Mouse (Mus musculus) embryonic facial prominence, embryonic 15.5 days (tissue): ENCODE measurements around the gene Phf13. TPM values are rescaled to one million over a fixed set of nuclear protein-coding genes. Genes with fewer than 3 reads are reported as not detected.

Experiments used
- ATAC-seq: fragments of 200-750 bp; cut with Nextera tagmentation; 2 replicates; pipeline ENCODE4 v1.8.0; 2017; ENCODE audit warnings: low read depth, moderate TSS enrichment; ENCODE audit not compliant: insufficient number of reproducible peaks, low FRiP score, low TSS enrichment
- H3K27ac ChIP-seq: fragments of 300-500 bp; sonication (generic); replicated peaks from 2 replicates; pipeline ENCODE4 v1.5.1; 2015; ENCODE audit warnings: mild to moderate bottlenecking, inconsistent platforms
- H3K27me3 ChIP-seq: fragments of 300-500 bp; sonication (generic); 2 replicates; pipeline ENCODE4 v1.6.1; 2015; ENCODE audit warnings: inconsistent platforms
- H3K36me3 ChIP-seq: fragments of 300-500 bp; sonication (generic); 2 replicates; pipeline ENCODE4 v1.6.1; 2015; ENCODE audit warnings: mild to moderate bottlenecking, inconsistent platforms
- H3K4me1 ChIP-seq: fragments of 300-500 bp; sonication (generic); 2 replicates; pipeline ENCODE4 v1.6.1; 2015; ENCODE audit warnings: inconsistent platforms
- H3K4me2 ChIP-seq: fragments of 300-500 bp; sonication (generic); replicated peaks from 2 replicates; pipeline ENCODE4 v1.6.1; 2015; ENCODE audit warnings: mild to moderate bottlenecking, inconsistent platforms
- H3K4me3 ChIP-seq: fragments of 300-500 bp; sonication (generic); replicated peaks from 2 replicates; pipeline ENCODE4 v1.5.1; 2015; ENCODE audit warnings: mild to moderate bottlenecking, inconsistent platforms
- H3K9ac ChIP-seq: fragments of 300-500 bp; sonication (generic); 2 replicates; pipeline ENCODE4 v1.6.1; 2015; ENCODE audit warnings: inconsistent platforms
- H3K9me3 ChIP-seq: fragments of 300-500 bp; sonication (generic); replicated peaks from 2 replicates; pipeline ENCODE4 v1.6.1; 2016; ENCODE audit warnings: inconsistent platforms
- WGBS: fragments of 180-500 bp; shearing (Covaris S2); methylation state at CpG from one replicate; pipeline ENCODE4 v1.1.7; 2015; 5-methylcytosine and 5-hydroxymethylcytosine counted together
- polyA plus RNA-seq: library from polyadenylated mRNA; unstranded; fragments of >200 nt; fragmentation: Nextera tagmentation; extraction: Ambion mirVana; gene quantifications from 2 replicates; pipeline ENCODE4 v1.2.1, GENCODE M21; 2015

Gene Phf13
- polyA plus RNA-seq, 1 experiment from 2014 or later: 34.6 TPM

- WGBS: 65% methylated on average over 8 of the region's 8 CpGs
These were observed 15.2 kb upstream of the Phf13 start for GRCm38 (mm10) chr4:152011171-152011760.

GRCm38 (mm10) chr4:152010707-152011134 lies 14.7 kb upstream of the Phf13 start:
- 9% methylated on average over 13 of the region's 13 CpGs for WGBS
- peaks cover 42% of the 10 kb centered on the region for H3K4me1 ChIP-seq
- H3K27ac ChIP-seq: peak overlapping the region; percentile 96
- H3K9ac ChIP-seq: peak overlapping the region; percentile 49
- peak overlapping the region; percentile 77 for H3K4me3 ChIP-seq
- peak overlapping the region; percentile 95 for H3K4me2 ChIP-seq
- H3K27me3 ChIP-seq: no peaks in the 10 kb centered on the region
- no peaks in the 10 kb centered on the region for H3K9me3 ChIP-seq
- H3K36me3 ChIP-seq: peaks cover 37% of the 10 kb centered on the region
- ATAC-seq: no peak

More at GRCm38 (mm10) chr4:152011171-152011760, 15.2 kb upstream of the Phf13 start:
- Histone ChIP-seq H3K27ac (peak overlapping the region; percentile 96; the same call in 1 of the 2 replicates), H3K4me2 (peak overlapping the region; percentile 95), H3K4me3 (peak overlapping the region; percentile 77), H3K9me3 (no peaks in the 10 kb centered on the region), H3K4me1 (peaks cover 42% of the 10 kb centered on the region), H3K27me3 (no peaks in the 10 kb centered on the region), H3K9ac (peak overlapping the region; percentile 49; the same call in 1 of the 2 replicates), H3K36me3 (peaks cover 42% of the 10 kb centered on the region)
- no peak for ATAC-seq

- Histone ChIP-seq H3K9me3 (no peaks in the 10 kb centered on the region), H3K4me3 (peak overlapping the region; percentile 77), H3K27me3 (no peaks in the 10 kb centered on the region), H3K4me1 (peaks cover 42% of the 10 kb centered on the region), H3K9ac (peak overlapping the region; percentile 49), H3K36me3 (peaks cover 31% of the 10 kb centered on the region), H3K4me2 (peak overlapping the region; percentile 95), H3K27ac (peak overlapping the region; percentile 96)
- ATAC-seq: peak; percentile 29
- 3% methylated on average over 10 of the region's 10 CpGs for WGBS
These were observed 14.1 kb upstream of the Phf13 start for GRCm38 (mm10) chr4:152010091-152010706.

GRCm38 (mm10) chr4:152009076-152010051 lies 13.3 kb upstream of the Phf13 start:
- under 1% methylated on average over 115 of the region's 115 CpGs for WGBS
- Histone ChIP-seq H3K27me3 (no peaks in the 10 kb centered on the region), H3K36me3 (peaks cover 23% of the 10 kb centered on the region), H3K4me1 (peaks cover 42% of the 10 kb centered on the region), H3K27ac (peak overlapping the region; percentile 96), H3K9me3 (no peaks in the 10 kb centered on the region), H3K9ac (peak overlapping the region; percentile 49), H3K4me3 (peak overlapping the region; percentile 77), H3K4me2 (peak overlapping the region; percentile 95)
- peak; percentile 75 for ATAC-seq

GRCm38 (mm10) chr4:152008622-152009075 lies 12.6 kb upstream of the Phf13 start, which contains the start of gene Klhl21:
TSS of gene Klhl21 (plus strand) at chr4:152008803.
- WGBS: under 1% methylated on average over 45 of the region's 45 CpGs
- Histone ChIP-seq H3K4me2 (peak within 1 kb of the TSS; percentile 95), H3K4me3 (peak within 1 kb of the TSS; percentile 77), H3K4me1 (peaks cover 42% of the 10 kb centered on the region), H3K36me3 (peaks cover 16% of the 10 kb centered on the region), H3K27ac (peak within 1 kb of the TSS; percentile 96), H3K9me3 (no peaks in the 10 kb centered on the region), H3K27me3 (no peaks in the 10 kb centered on the region), H3K9ac (peak within 1 kb of the TSS; percentile 49)
- peak; percentile 90 for ATAC-seq

- ATAC-seq: no peak
- H3K9me3 ChIP-seq: no peaks in the 10 kb centered on the region
- peak overlapping the region; percentile 96 for H3K27ac ChIP-seq
- H3K27me3 ChIP-seq: no peaks in the 10 kb centered on the region
- peak overlapping the region; percentile 77 for H3K4me3 ChIP-seq
- H3K9ac ChIP-seq: no peak overlapping the region; the same call in 1 of the 2 replicates
- peaks cover 42% of the 10 kb centered on the region for H3K4me1 ChIP-seq
- peaks cover 11% of the 10 kb centered on the region for H3K36me3 ChIP-seq
- H3K4me2 ChIP-seq: peak overlapping the region; percentile 95
- WGBS: 1% methylated on average over 14 of the region's 14 CpGs
These were observed 12.1 kb upstream of the Phf13 start for GRCm38 (mm10) chr4:152008148-152008500.

- H3K27ac ChIP-seq: peak overlapping the region; percentile 96
- peak overlapping the region; percentile 77 for H3K4me3 ChIP-seq
- no peak for ATAC-seq
- peaks cover 42% of the 10 kb centered on the region for H3K4me1 ChIP-seq
- 4% methylated on average over 8 of the region's 8 CpGs for WGBS
- H3K36me3 ChIP-seq: peaks cover 6% of the 10 kb centered on the region; the same call in 1 of the 2 replicates
- no peaks in the 10 kb centered on the region for H3K27me3 ChIP-seq
- H3K9me3 ChIP-seq: no peaks in the 10 kb centered on the region
- H3K9ac ChIP-seq: no peak overlapping the region
- peak overlapping the region; percentile 95 for H3K4me2 ChIP-seq
These were observed 11.6 kb upstream of the Phf13 start for GRCm38 (mm10) chr4:152007481-152008147.

GRCm38 (mm10) chr4:152006812-152007211 lies 10.8 kb upstream of the Phf13 start:
- no peak for ATAC-seq
- no peak overlapping the region for H3K4me2 ChIP-seq
- H3K9me3 ChIP-seq: no peaks in the 10 kb centered on the region
- H3K27me3 ChIP-seq: no peaks in the 10 kb centered on the region
- H3K4me3 ChIP-seq: no peak overlapping the region
- WGBS: 27% methylated on average over 3 of the region's 3 CpGs
- no peak overlapping the region for H3K27ac ChIP-seq
- no peaks in the 10 kb centered on the region for H3K36me3 ChIP-seq
- no peak overlapping the region for H3K9ac ChIP-seq
- peaks cover 41% of the 10 kb centered on the region for H3K4me1 ChIP-seq

- no peaks in the 10 kb centered on the region for H3K36me3 ChIP-seq
- H3K4me3 ChIP-seq: no peak overlapping the region
- H3K4me2 ChIP-seq: no peak overlapping the region
- no peak for ATAC-seq
- H3K27ac ChIP-seq: no peak overlapping the region
- H3K9ac ChIP-seq: no peak overlapping the region
- no peaks in the 10 kb centered on the region for H3K9me3 ChIP-seq
- no peaks in the 10 kb centered on the region for H3K27me3 ChIP-seq
- 68% methylated on average over 6 of the region's 6 CpGs for WGBS
- H3K4me1 ChIP-seq: peaks cover 36% of the 10 kb centered on the region
These were observed 10.1 kb upstream of the Phf13 start for GRCm38 (mm10) chr4:152006137-152006536.

GRCm38 (mm10) chr4:152002063-152002462 lies 6.0 kb upstream of the Phf13 start:
- no peak for ATAC-seq
- Histone ChIP-seq H3K9ac (no peak overlapping the region), H3K27me3 (no peaks in the 10 kb centered on the region), H3K4me1 (peaks cover 11% of the 10 kb centered on the region), H3K27ac (no peak overlapping the region), H3K9me3 (no peaks in the 10 kb centered on the region), H3K4me2 (no peak overlapping the region), H3K36me3 (no peaks in the 10 kb centered on the region), H3K4me3 (no peak overlapping the region)
- 92% methylated on average over 3 of the region's 3 CpGs for WGBS
